In the genomic region with DNA sequence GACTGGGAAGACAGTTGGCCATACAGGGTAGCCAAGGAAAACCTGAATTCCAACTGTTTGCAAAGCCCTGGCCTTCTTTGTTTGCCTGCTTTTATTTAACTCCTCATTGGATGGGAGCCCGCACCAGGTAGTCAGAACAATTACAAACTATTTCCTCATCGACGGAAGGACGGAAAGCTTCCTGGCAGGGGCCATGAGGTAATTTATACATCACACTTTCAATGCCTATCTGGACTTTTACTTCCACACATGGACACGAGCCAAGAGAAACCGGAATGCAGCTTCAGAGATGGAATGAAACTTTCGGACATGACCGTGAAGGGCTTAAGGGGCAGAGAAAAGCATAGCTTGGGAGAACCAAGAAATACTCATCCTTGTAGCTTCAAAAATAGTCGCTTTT, we compare ENCODE assay signal across 12 mouse cellular contexts. TPM values are rescaled to one million over a fixed set of nuclear protein-coding genes. Genes with fewer than 3 reads are reported as not detected.
A peak's percentile ranks its signal among the peaks of the same experiment; 100 is the strongest.
DNase-seq lines count a peak whose midpoint lies in the region; ATAC-seq and TF ChIP-seq lines count a peak whose summit lies in the region.
"Had no signal": no experiment of that assay in that cellular context is flagged by ENCODE, and none has a peak within 500 bp of the region (broad histone marks: within the 10 kb centered on the region; RNA-seq: fewer than 3 reads in every experiment).

No protein-coding gene starts in this region.

- peak overlapping the region; percentile 15; the same call in 1 of the 2 replicates for H3K4me2 ChIP-seq in heart, embryonic 15.5 days
- H3K4me2 ChIP-seq in heart, embryonic 12.5 days, result no peak overlapping the region
- H3K4me2 ChIP-seq in kidney, embryonic 15.5 days, result 0 out of 2 replicates have a peak overlapping the region, but pooled peaks have one; percentile 8
- H3K4me2 ChIP-seq in forebrain, embryonic 11.5 days (ENCODE audit: low read depth, low read length, severe bottlenecking), result no peak overlapping the region

- TF ChIP-seq POLR2A in spleen, adult 2 months (IDR thresholded peaks at IDR 0.05; ENCODE audit: low read depth, low read length), result no peak

- H3K9ac ChIP-seq in heart, embryonic 15.5 days, result no peak overlapping the region
- no peak overlapping the region for H3K9ac ChIP-seq in heart, embryonic 12.5 days
- H3K9ac ChIP-seq in kidney, embryonic 15.5 days, result no peak overlapping the region
- H3K9ac ChIP-seq in forebrain, embryonic 11.5 days (ENCODE audit: low read length), result no peak overlapping the region

- H3K4me1 ChIP-seq in heart, embryonic 15.5 days (replicated peaks), result peaks cover 5% of the 10 kb centered on the region
- H3K4me1 ChIP-seq in heart, embryonic 12.5 days (replicated peaks), result peaks cover 6% of the 10 kb centered on the region
- peaks cover 15% of the 10 kb centered on the region for H3K4me1 ChIP-seq in kidney, embryonic 15.5 days
- H3K4me1 ChIP-seq in spleen, adult 2 months (ENCODE audit: control insufficient read depth, insufficient read depth, insufficient read length), result peaks cover 9% of the 10 kb centered on the region
- H3K4me1 ChIP-seq in forebrain, embryonic 11.5 days (replicated peaks; ENCODE audit: control insufficient read depth, insufficient read depth, low read length), result no peaks in the 10 kb centered on the region

- DNase-seq in kidney, adult 11 months, result no peak
- DNase-seq in spleen, adult 2 months (ENCODE audit: low read depth in 1 of 2, low spot score in 2 of 2), result no peak
- no peak for DNase-seq in spleen, postnatal 14 days (ENCODE audit: low spot score in 2 of 2)
- DNase-seq in forebrain, embryonic 11.5 days (ENCODE audit: low spot score), result no peak
- DNase-seq in Muller cell, postnatal 12 days (ENCODE audit: inconsistent ontology term), result no peak
- DNase-seq: adrenal gland, postnatal 14 days; cerebellum, postnatal 10 days; thymus, adult 18-20 months had no signal

- no peaks in the 10 kb centered on the region for H3K27me3 ChIP-seq in heart, embryonic 15.5 days
- H3K27me3 ChIP-seq in heart, embryonic 12.5 days (replicated peaks), result no peaks in the 10 kb centered on the region
- H3K27me3 ChIP-seq in kidney, embryonic 15.5 days, result no peaks in the 10 kb centered on the region
- no peaks in the 10 kb centered on the region for H3K27me3 ChIP-seq in spleen, adult 2 months (ENCODE audit: control insufficient read depth, insufficient read depth, low read length)
- H3K27me3 ChIP-seq in forebrain, embryonic 11.5 days (ENCODE audit: control insufficient read depth, insufficient read depth, low read length), result no peaks in the 10 kb centered on the region

- H3K4me3 ChIP-seq in heart, embryonic 15.5 days, result no peak overlapping the region
- no peak overlapping the region for H3K4me3 ChIP-seq in heart, embryonic 12.5 days
- H3K4me3 ChIP-seq in kidney, embryonic 15.5 days (replicated peaks), result no peak overlapping the region
- no peak overlapping the region for H3K4me3 ChIP-seq in spleen, adult 2 months (ENCODE audit: extremely low read depth, insufficient read depth, insufficient read length)
- no peak overlapping the region for H3K4me3 ChIP-seq in forebrain, embryonic 11.5 days (ENCODE audit: low read depth, low read length)
- H3K4me3 ChIP-seq: forebrain, embryonic 10.5 days had no signal

- TF ChIP-seq CTCF in spleen, adult 2 months (IDR thresholded peaks at IDR 0.05; ENCODE audit: extremely low read depth, insufficient read depth, insufficient read length, insufficient replicate concordance), result no peak

- WGBS in heart, embryonic 15.5 days, result 35% methylated on average over 9 of the region's 9 CpGs
- 57% methylated on average over 9 of the region's 9 CpGs for WGBS in heart, embryonic 12.5 days
- 49% methylated on average over 9 of the region's 9 CpGs for WGBS in kidney, embryonic 15.5 days
- WGBS in spleen, adult 2 months, result 85% methylated on average over 9 of the region's 9 CpGs
- WGBS in forebrain, embryonic 11.5 days, result 65% methylated on average over 9 of the region's 9 CpGs

- no peaks in the 10 kb centered on the region for H3K36me3 ChIP-seq in heart, embryonic 15.5 days
- no peaks in the 10 kb centered on the region for H3K36me3 ChIP-seq in heart, embryonic 12.5 days
- no peaks in the 10 kb centered on the region for H3K36me3 ChIP-seq in kidney, embryonic 15.5 days
- H3K36me3 ChIP-seq in spleen, adult 2 months (ENCODE audit: control insufficient read depth, insufficient read depth, low read length), result no peaks in the 10 kb centered on the region
- no peaks in the 10 kb centered on the region for H3K36me3 ChIP-seq in forebrain, embryonic 11.5 days (ENCODE audit: control insufficient read depth, insufficient read depth, low read length)
- H3K36me3 ChIP-seq: forebrain, embryonic 10.5 days had no signal

- H3K9me3 ChIP-seq in heart, embryonic 15.5 days (replicated peaks), result no peaks in the 10 kb centered on the region
- no peaks in the 10 kb centered on the region for H3K9me3 ChIP-seq in heart, embryonic 12.5 days (replicated peaks)
- H3K9me3 ChIP-seq in kidney, embryonic 15.5 days (replicated peaks), result no peaks in the 10 kb centered on the region
- no peaks in the 10 kb centered on the region for H3K9me3 ChIP-seq in forebrain, embryonic 11.5 days (ENCODE audit: control insufficient read depth, low read length)
- H3K9me3 ChIP-seq: forebrain, embryonic 10.5 days had no signal

- ATAC-seq in heart, embryonic 15.5 days (replicated peaks; ENCODE audit: insufficient number of reproducible peaks, insufficient read depth, low FRiP score, low read depth), result no peak
- no peak for ATAC-seq in heart, embryonic 12.5 days (ENCODE audit: insufficient number of reproducible peaks, low FRiP score)
- ATAC-seq in kidney, embryonic 15.5 days (replicated peaks; ENCODE audit: low FRiP score), result 0 out of 2 replicates have a peak, but pooled peaks have one; percentile 15
- no peak for ATAC-seq in forebrain, embryonic 11.5 days (replicated peaks; ENCODE audit: low FRiP score)

- peak overlapping the region; percentile 42; the same call in 1 of the 2 replicates for H3K27ac ChIP-seq in heart, embryonic 15.5 days
- H3K27ac ChIP-seq in heart, embryonic 12.5 days (ENCODE audit: poor library complexity, severe bottlenecking), result no peak overlapping the region
- H3K27ac ChIP-seq in kidney, embryonic 15.5 days, result peak overlapping the region; percentile 67
- H3K27ac ChIP-seq in spleen, adult 2 months (ENCODE audit: insufficient read depth, low read length), result peak overlapping the region; percentile 38; the same call in 1 of the 2 replicates
- no peak overlapping the region for H3K27ac ChIP-seq in forebrain, embryonic 11.5 days (ENCODE audit: low read depth, low read length)
- H3K27ac ChIP-seq: forebrain, embryonic 10.5 days had no signal

RNA-seq across cellular contexts. Expression of gene Tgfbr2, which starts 24.0 kb away (rescaled TPM):
- polyA plus RNA-seq in heart, embryonic 15.5 days (2015; fragmentation: Nextera tagmentation; extraction: Ambion mirVana), result 20.2 and 29.5 TPM in 2 replicates
- polyA plus RNA-seq in heart, embryonic 12.5 days (2016; fragmentation: Nextera tagmentation; extraction: Ambion mirVana), result 22.0 and 22.3 TPM in 2 replicates
- 30.8 and 31.5 TPM in 2 replicates for polyA plus RNA-seq in kidney, embryonic 15.5 days (2015; fragmentation: Nextera tagmentation; extraction: Ambion mirVana)
- polyA plus RNA-seq in spleen, adult 2 months (2012; rRNA removed), result 57.1 and 77.5 TPM in 2 replicates
- polyA plus RNA-seq in forebrain, embryonic 11.5 days (2014; fragmentation: Nextera tagmentation; extraction: Ambion mirVana), result 8.1 and 8.7 TPM in 2 replicates

Comparison
In these comparisons a context has a peak if more than half of its experiments do, and no peak if none do; other contexts are left out.
1. H3K27ac ChIP-seq: peak in heart, embryonic 15.5 days (single experiment), kidney, embryonic 15.5 days (single experiment) and spleen, adult 2 months (single experiment); none in heart, embryonic 12.5 days (single experiment) and forebrain, embryonic 11.5 days (single experiment).
2. H3K4me2 ChIP-seq: peak in heart, embryonic 15.5 days (single experiment) and kidney, embryonic 15.5 days (single experiment); none in heart, embryonic 12.5 days (single experiment) and forebrain, embryonic 11.5 days (single experiment).